Mouse (Mus musculus) CH12.LX (cell line): Measurements from ENCODE around the gene Ap1ar. TPM values are rescaled to one million over a fixed set of nuclear protein-coding genes. Genes with fewer than 3 reads are reported as not detected.

ENCODE experiments used
- DNase-seq: peaks from one replicate; pipeline ENCODE4 v3.0.0-alpha.2; 2013; ENCODE audit errors: extremely low read depth
- H3K27ac ChIP-seq: 2 replicates; pipeline ENCODE4 v1.5.1; 2012; ENCODE audit warnings: low read depth, mild to moderate bottlenecking, control low read depth, moderate library complexity; ENCODE audit not compliant: insufficient read depth
- H3K27me3 ChIP-seq: replicated peaks from 2 replicates; pipeline ENCODE3; 2012; ENCODE audit warnings: inconsistent platforms
- H3K36me3 ChIP-seq, 2 experiments: replicated peaks in 1 of 2; 2 replicates each; pipeline versions ENCODE3 to v1.6.1; 2012; ENCODE audit warnings: inconsistent platforms in 1 of 2, low read length in 1 of 2, mild to moderate bottlenecking in 1 of 2, mixed read lengths in 1 of 2, moderate library complexity in 1 of 2; ENCODE audit not compliant: control insufficient read depth in 1 of 2, insufficient read depth in 1 of 2
- H3K4me1 ChIP-seq, 2 experiments: 2 replicates each; pipeline ENCODE4 v1.6.1; 2012; ENCODE audit warnings: inconsistent platforms in 1 of 2, moderate library complexity in 1 of 2; ENCODE audit not compliant: insufficient read depth in 2 of 2, control insufficient read depth in 1 of 2
- H3K4me2 ChIP-seq: 2 replicates; pipeline ENCODE4 v1.6.1; 2012; ENCODE audit warnings: low read depth, mild to moderate bottlenecking, control low read depth; ENCODE audit not compliant: poor library complexity, insufficient read depth, severe bottlenecking
- H3K4me3 ChIP-seq, 3 experiments: fragments of 150-350 bp in 1 of 3; sonication (generic) in 1 of 3; replicated peaks in 1 of 3; 2 replicates each; pipeline versions ENCODE3 to v1.5.1; 2011 to 2012; ENCODE audit warnings: low read depth in 2 of 3, low read length in 2 of 3, mild to moderate bottlenecking in 2 of 3, moderate library complexity in 2 of 3, control low read depth in 1 of 3, improper control_type of control experiment in 1 of 3, inconsistent platforms in 1 of 3, mixed read lengths in 1 of 3; ENCODE audit not compliant: poor library complexity in 1 of 3
- H3K79me2 ChIP-seq: replicated peaks from 2 replicates; pipeline ENCODE4 v1.6.1; 2012; ENCODE audit warnings: mild to moderate bottlenecking, moderate library complexity; ENCODE audit not compliant: control insufficient read depth, poor library complexity, insufficient read depth, severe bottlenecking; ENCODE audit errors: extremely low read depth
- H3K9ac ChIP-seq: 2 replicates; pipeline ENCODE4 v1.6.1; 2012; ENCODE audit warnings: low read depth, mild to moderate bottlenecking, control low read depth, moderate library complexity; ENCODE audit not compliant: insufficient read depth
- H3K9me3 ChIP-seq: replicated peaks from 2 replicates; pipeline ENCODE3; 2012; ENCODE audit warnings: low read length, inconsistent platforms, mixed read lengths
- CHD1 ChIP-seq: IDR thresholded peaks from 2 replicates; pipeline ENCODE4 v1.6.1; 2012; ENCODE audit warnings: low read depth, low read length, improper control_type of control experiment, inconsistent platforms
- HCFC1 ChIP-seq: IDR thresholded peaks from 2 replicates; pipeline ENCODE4 v1.6.1; 2012; ENCODE audit warnings: low read depth, mild to moderate bottlenecking, inconsistent platforms, low read length, improper control_type of control experiment
- IRF4 ChIP-seq: IDR thresholded peaks from 2 replicates; pipeline ENCODE4 v1.6.1; 2014; ENCODE audit warnings: low read depth, mild to moderate bottlenecking, inconsistent platforms, low read length, improper control_type of control experiment
- MAFK ChIP-seq: IDR thresholded peaks from 2 replicates; pipeline ENCODE4 v1.6.1; 2011; ENCODE audit warnings: low read length, improper control_type of control experiment; ENCODE audit not compliant: insufficient replicate concordance
- MAX ChIP-seq: IDR thresholded peaks from 2 replicates; pipeline ENCODE4 v1.6.1; 2011; ENCODE audit warnings: low read length, improper control_type of control experiment
- NELFE ChIP-seq: IDR thresholded peaks from 2 replicates; pipeline ENCODE4 v1.6.1; 2011; ENCODE audit warnings: low read depth, low read length, improper control_type of control experiment
- NRF1 ChIP-seq: IDR thresholded peaks from 2 replicates; pipeline ENCODE4 v1.6.1; 2014; ENCODE audit warnings: low read depth, mild to moderate bottlenecking, inconsistent platforms, low read length, improper control_type of control experiment, moderate library complexity
- PAX5 ChIP-seq: IDR thresholded peaks from 2 replicates; pipeline ENCODE4 v1.6.1; 2012; ENCODE audit warnings: low read length, inconsistent platforms, mixed read lengths
- POLR2A ChIP-seq: IDR thresholded peaks from 2 replicates; pipeline ENCODE4 v1.6.1; 2011; ENCODE audit warnings: low read depth, mild to moderate bottlenecking, improper control_type of control experiment, low read length
- RAD21 ChIP-seq: IDR thresholded peaks from 2 replicates; pipeline ENCODE4 v1.6.1; 2011; ENCODE audit warnings: low read depth, mild to moderate bottlenecking, low read length, improper control_type of control experiment, moderate library complexity
- UBTF ChIP-seq: IDR thresholded peaks from 2 replicates; pipeline ENCODE4 v1.6.1; 2012; ENCODE audit warnings: low read depth, mild to moderate bottlenecking, inconsistent platforms, low read length, improper control_type of control experiment, moderate library complexity
- ZKSCAN1 ChIP-seq: IDR thresholded peaks from 2 replicates; pipeline ENCODE4 v1.6.1; 2012; ENCODE audit warnings: low read depth, inconsistent platforms, low read length, improper control_type of control experiment, borderline replicate concordance
- ZMIZ1 ChIP-seq: IDR thresholded peaks from 2 replicates; pipeline ENCODE4 v1.6.1; 2012; ENCODE audit warnings: low read depth, mild to moderate bottlenecking, inconsistent platforms, low read length, improper control_type of control experiment
- dilution Hi-C: fragments of 300-500 bp; cut with MboI; formaldehyde crosslinking; loops from 2 replicates; pipeline ENCODE4 v1.14.3; 2020; ENCODE audit warnings: low sequenced_read_pairs; ENCODE audit not compliant: extremely low pct_unique_long_range_greater_than_20kb, extremely low pct_ligation_motif_present
- in situ Hi-C: fragments of 300-500 bp; cut with MboI; formaldehyde crosslinking; loops from 3 replicates; pipeline ENCODE4 v1.14.3; 2019; ENCODE audit warnings: low sequenced_read_pairs, low pct_ligation_motif_present, low pct_unique_long_range_greater_than_20kb, mixed read lengths
- polyA plus RNA-seq: library from polyadenylated mRNA; unstranded; fragments of >175 nt; gene quantifications from 2 replicates; pipeline ENCODE4 v1.2.1, GENCODE M21; 2012; ENCODE audit warnings: low read depth; ENCODE audit not compliant: insufficient read length
- total RNA-seq, 2 experiments: library from RNA; depleted of rRNA; stranded (reverse); fragments of 300-350 nt in 1 of 2; fragments of >200 nt in 1 of 2; gene quantifications; 2 replicates each; pipeline ENCODE4 v1.2.3; 2012 to 2014

The Ap1ar gene
- total and polyA plus RNA-seq, 3 experiments: 45.8 to 64.4 (median 51.2) TPM

- H3K79me2 ChIP-seq: no peaks in the 10 kb centered on the region
- TF ChIP-seq PAX5 (no peak), CHD1 (no peak), UBTF (no peak), MAX (no peak), HCFC1 (no peak), NELFE (no peak), POLR2A (no peak), NRF1 (no peak)
- TF ChIP-seq, all 38 proteins: peak for 0
- Histone ChIP-seq H3K9ac (no peak overlapping the region), H3K4me3 (no peak overlapping the region), H3K4me1 (no peaks in the 10 kb centered on the region), H3K27me3 (no peaks in the 10 kb centered on the region), H3K9me3 (no peaks in the 10 kb centered on the region), H3K36me3 (peaks cover 25 to 37% of the 10 kb centered on the region in 2 experiments), H3K27ac (no peak overlapping the region), H3K4me2 (no peak overlapping the region)
- no peak for DNase-seq
- dilution Hi-C loops (no loop called here), in situ Hi-C loops (no loop called here)
Observed at GRCm38 (mm10) chr3:127804439-127804838, 32.9 kb downstream of the Ap1ar start.

GRCm38 (mm10) chr3:127802814-127803213 lies 34.5 kb downstream of the Ap1ar start:
- in situ Hi-C loops: no loop called here
- dilution Hi-C loops: no loop called here
- no peaks in the 10 kb centered on the region for H3K4me1 ChIP-seq
- no peak overlapping the region for H3K27ac ChIP-seq
- TF ChIP-seq HCFC1 (no peak), MAX (no peak), ZKSCAN1 (no peak), IRF4 (no peak)
- no peak for DNase-seq
- H3K36me3 ChIP-seq: peaks cover 14 to 25% of the 10 kb centered on the region in 2 experiments
- H3K4me2 ChIP-seq: no peak overlapping the region
- no peak overlapping the region for H3K4me3 ChIP-seq
- no peaks in the 10 kb centered on the region for H3K27me3 ChIP-seq
- no peak overlapping the region for H3K9ac ChIP-seq
- no peaks in the 10 kb centered on the region for H3K9me3 ChIP-seq
- H3K79me2 ChIP-seq: no peaks in the 10 kb centered on the region

GRCm38 (mm10) chr3:127801162-127801561 lies 36.2 kb downstream of the Ap1ar start:
- DNase-seq: no peak
- Histone ChIP-seq H3K79me2 (no peaks in the 10 kb centered on the region), H3K36me3 (peaks cover 5 to 26% of the 10 kb centered on the region in 2 experiments), H3K4me2 (no peak overlapping the region)
- dilution Hi-C loops: no loop called here
- no peak for TF ChIP-seq RAD21
- TF ChIP-seq ZMIZ1: no peak
- no peak for TF ChIP-seq IRF4
- TF ChIP-seq MAFK: no peak
- no peak for TF ChIP-seq ZKSCAN1
- TF ChIP-seq, all 38 proteins: peak for 0
- Histone ChIP-seq H3K9me3 (no peaks in the 10 kb centered on the region), H3K27me3 (no peaks in the 10 kb centered on the region), H3K27ac (no peak overlapping the region), H3K4me3 (no peak overlapping the region), H3K4me1 (no peaks in the 10 kb centered on the region), H3K9ac (no peak overlapping the region)
- in situ Hi-C loops: no loop called here
